Mouse (Mus musculus) gastrocnemius, postnatal 14 days (tissue): ENCODE measurements around the gene Gm20708. TPM values are rescaled to one million over a fixed set of nuclear protein-coding genes. Genes with fewer than 3 reads are reported as not detected.

Source experiments
- DNase-seq: peaks from one replicate; pipeline ENCODE4 v3.0.0; 2021; ENCODE audit warnings: mixed read lengths
- intact Hi-C: fragments of 180-260 bp; cut with DNase I; formaldehyde crosslinking; loops from one replicate; pipeline ENCODE4 v1.15.1; 2025; ENCODE audit warnings: low total_unique reads
- total RNA-seq, 2 experiments: library from RNA; stranded (reverse); gene quantifications; 2 replicates each; pipeline ENCODE4 v1.2.3; 2021

The Gm20708 gene
- total RNA-seq, 2 experiments from 2014 or later, result 0.73 to 1.5 TPM

- intact Hi-C loops, result no loop called here
- DNase-seq, result no peak
These were observed 69.4 kb downstream of the Gm20708 start for GRCm38 (mm10) chr11:117878892-117879291.

GRCm38 (mm10) chr11:117879676-117880075 lies 70.2 kb downstream of the Gm20708 start:
- DNase-seq, result no peak
- intact Hi-C loops, result no loop called here

GRCm38 (mm10) chr11:117880336-117880976 lies 71.0 kb downstream of the Gm20708 start:
- DNase-seq, result no peak
- intact Hi-C loops, result no loop called here

- intact Hi-C loops, result no loop called here
- no peak for DNase-seq
These were observed 71.5 kb downstream of the Gm20708 start for GRCm38 (mm10) chr11:117880977-117881358.

GRCm38 (mm10) chr11:117881787-117882186 lies 72.3 kb downstream of the Gm20708 start:
- DNase-seq, result no peak
- intact Hi-C loops, result no loop called here

GRCm38 (mm10) chr11:117882208-117882607 lies 72.7 kb downstream of the Gm20708 start:
- intact Hi-C loops, result no loop called here
- no peak for DNase-seq

- no peak for DNase-seq
- intact Hi-C loops, result no loop called here
These were observed 76.5 kb downstream of the Gm20708 start for GRCm38 (mm10) chr11:117886000-117886399.

- intact Hi-C loops, result no loop called here
- no peak for DNase-seq
These were observed 78.8 kb downstream of the Gm20708 start for GRCm38 (mm10) chr11:117888168-117888852.

- no peak for DNase-seq
- intact Hi-C loops, result no loop called here
These were observed 79.7 kb downstream of the Gm20708 start for GRCm38 (mm10) chr11:117888853-117889822.

Other genes starting within 250 kb of the Gm20708 start
- gene Tnrc6c, start 155.4 kb upstream of the Gm20708 start, total RNA-seq, result 10 to 100 TPM; 16.5 to 18.1 TPM
- gene Tmc8, start 27.6 kb upstream of the Gm20708 start, total RNA-seq, result 1 to 10 TPM; 1.1 TPM
- 10 to 100 TPM in 1 of 2 experiments, 1 to 10 TPM in 1; 9.4 to 15.4 TPM for gene Tmc6, start 27.5 kb upstream of the Gm20708 start, total RNA-seq
- gene 6030468B19Rik, start 12.0 kb upstream of the Gm20708 start, total RNA-seq, result not detected
- gene Syngr2, start within 50 bp of the Gm20708 start, total RNA-seq, result 100 to 1,000 TPM; 104 to 111 TPM
- 1 to 10 TPM; 3.5 to 3.6 TPM for gene Afmid, start 16.3 kb downstream of the Gm20708 start, total RNA-seq
- gene Tk1, start 16.4 kb downstream of the Gm20708 start, total RNA-seq, result 1 to 10 TPM; 5.4 to 5.8 TPM
- 1 to 10 TPM; 4.2 TPM for gene Birc5, start 39.6 kb downstream of the Gm20708 start, total RNA-seq
- not detected for gene Tmem235, start 51.1 kb downstream of the Gm20708 start, total RNA-seq
- gene Tha1, start 63.8 kb downstream of the Gm20708 start, total RNA-seq, result 1 to 10 TPM; 5.8 to 7.5 TPM
- gene Socs3, start 160.4 kb downstream of the Gm20708 start, total RNA-seq, result 1 to 10 TPM; 2.9 to 3.7 TPM
- gene Pgs1, start 176.6 kb downstream of the Gm20708 start, total RNA-seq, result 10 to 100 TPM; 15.6 to 17.1 TPM